Mouse (Mus musculus): ENCODE data around the gene Rtn4rl1.

Gene Rtn4rl1

DNA sequence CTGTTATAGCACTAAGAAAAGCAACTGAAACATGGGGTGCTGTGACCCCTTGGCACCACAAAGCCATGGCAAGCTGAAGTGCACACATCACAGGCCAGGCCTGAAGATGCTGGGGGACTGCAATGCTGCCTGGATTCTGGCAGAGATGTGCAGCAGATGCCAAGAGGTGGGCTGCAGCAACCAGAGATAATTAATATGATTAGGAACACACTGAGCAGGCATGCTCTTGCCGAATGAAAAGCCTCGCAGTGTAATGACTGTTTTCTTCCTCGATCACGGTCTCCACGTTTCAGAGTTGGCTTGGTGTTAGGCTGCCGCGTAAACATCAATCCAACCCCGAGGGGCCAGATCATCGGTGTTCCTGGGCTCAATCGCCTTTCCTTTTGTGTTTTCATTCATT lies 106.2 kb downstream of the Rtn4rl1 start:
- DNase-seq: no peak

DNA sequence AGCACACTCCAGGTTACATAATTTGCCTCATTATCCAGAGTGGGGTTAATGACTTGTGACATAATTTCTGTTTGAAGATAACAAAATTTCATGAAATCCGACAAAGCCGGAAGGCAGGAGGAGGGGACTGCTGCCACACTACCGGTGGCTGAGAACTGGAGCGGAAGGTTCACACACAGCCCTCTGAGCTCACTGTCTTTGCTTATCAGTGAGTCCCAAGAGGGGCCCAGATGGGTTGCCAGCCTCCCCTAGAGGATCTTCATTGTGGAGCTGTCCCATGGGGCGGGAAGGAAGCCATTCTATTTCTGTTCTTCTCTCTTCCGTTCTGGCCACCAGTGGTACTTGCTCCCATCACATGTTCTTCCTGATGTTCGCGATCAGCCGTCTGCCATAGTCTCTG lies 107.4 kb downstream of the Rtn4rl1 start:
- DNase-seq: no peak

DNA sequence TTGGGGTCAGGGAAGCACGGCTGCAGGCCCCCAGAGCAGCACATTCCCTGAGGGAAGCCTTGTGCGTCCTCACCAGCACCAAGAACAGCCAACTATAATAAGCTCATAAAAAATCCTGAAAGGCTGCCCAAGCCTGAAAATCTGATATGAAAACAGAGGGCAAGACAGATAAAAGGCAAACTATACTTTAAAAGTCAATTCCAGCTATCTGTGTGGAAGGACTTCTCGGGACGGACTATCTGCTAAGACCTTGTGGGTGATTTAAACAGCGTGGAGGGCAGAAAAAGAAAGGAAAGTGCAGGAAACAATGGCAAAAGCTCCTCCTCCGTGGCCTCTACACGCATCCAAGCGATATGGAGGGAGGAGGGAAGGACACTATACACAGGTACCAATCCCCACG lies 111.2 kb downstream of the Rtn4rl1 start:
- DNase-seq: no peak

DNA sequence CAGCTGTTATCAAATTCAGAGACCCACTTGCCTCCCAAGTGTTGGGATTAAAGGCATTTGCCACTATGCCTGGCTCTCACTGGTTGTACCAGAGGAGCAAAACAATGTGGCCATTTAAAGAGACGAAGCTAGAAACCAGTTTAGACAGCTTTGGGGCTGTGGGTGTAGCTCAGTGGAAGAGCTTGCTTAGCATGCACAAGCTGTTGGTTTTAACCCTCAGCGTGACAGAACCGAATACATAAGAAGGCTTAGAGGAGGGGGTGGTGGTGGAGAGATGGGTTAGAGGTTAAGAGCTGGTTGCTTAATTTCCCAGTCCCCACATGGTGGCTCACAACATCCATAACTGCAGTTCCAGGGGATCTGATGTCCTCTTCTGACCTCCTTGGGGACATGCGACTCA lies 115.1 kb downstream of the Rtn4rl1 start:
- no peak for DNase-seq

DNA sequence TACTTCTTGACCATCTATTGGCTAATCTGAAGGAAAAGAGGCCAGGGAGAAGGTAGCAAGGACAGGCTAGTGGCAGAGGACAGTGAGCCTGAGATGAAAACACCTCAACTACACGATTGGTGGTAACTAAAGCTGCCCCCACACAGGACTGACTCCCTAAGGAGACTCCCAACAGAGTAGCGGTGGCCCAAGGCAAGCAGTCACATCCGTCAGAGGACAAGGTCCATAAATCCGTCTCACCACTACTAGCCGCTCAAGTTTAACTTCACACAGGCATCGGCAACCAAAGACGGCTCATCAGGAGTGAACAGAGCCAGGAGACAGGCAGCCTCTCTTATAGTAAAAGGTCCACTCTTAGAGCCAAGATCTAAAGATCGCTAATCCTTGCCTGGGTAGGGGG lies 117.2 kb downstream of the Rtn4rl1 start:
- no peak for DNase-seq

DNA sequence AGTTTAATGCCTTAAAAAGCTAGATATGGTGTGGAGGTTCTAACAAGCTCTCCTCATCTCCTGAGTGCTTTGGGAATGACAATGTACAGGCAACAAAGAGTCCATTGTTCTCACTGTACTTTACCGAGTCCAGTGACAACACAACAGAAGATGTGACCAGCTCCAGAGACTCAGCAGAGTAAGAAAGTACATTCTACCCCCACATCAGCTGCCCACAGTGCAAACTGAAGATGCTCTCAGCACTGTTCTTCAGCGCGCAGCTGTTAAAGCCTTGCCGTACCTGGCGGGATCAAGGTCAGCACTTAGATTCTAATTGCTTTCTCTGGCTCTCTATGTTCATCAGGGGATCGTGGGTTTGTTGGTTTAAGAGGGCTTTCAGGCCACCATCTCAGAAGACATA lies 118.2 kb downstream of the Rtn4rl1 start:
- no peak for DNase-seq

DNA sequence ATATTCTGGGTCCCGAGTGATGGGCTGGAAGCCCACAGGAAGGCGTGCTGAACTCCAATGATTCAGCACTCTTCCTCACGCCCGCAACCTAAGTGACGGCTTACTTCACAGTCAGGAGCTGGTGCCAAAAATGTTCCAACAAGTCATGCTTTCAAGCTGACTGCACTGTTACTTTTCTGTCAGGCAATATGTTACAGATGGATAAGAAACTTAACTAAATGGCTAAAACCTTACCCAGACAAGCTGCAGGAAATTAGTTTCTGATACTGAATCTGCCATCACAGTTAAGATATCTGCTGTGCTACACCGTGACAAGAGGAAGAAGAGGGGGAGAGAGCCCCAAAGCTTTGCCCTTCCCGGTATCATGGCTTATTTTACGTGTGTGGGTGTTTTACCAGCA lies 120.3 kb downstream of the Rtn4rl1 start:
- no peak for DNase-seq

Measured in kidney, postnatal 4 days (tissue).